Mouse (Mus musculus) embryonic facial prominence, embryonic 13.5 days (tissue): ENCODE measurements around the gene Tmem201. TPM values are rescaled to one million over a fixed set of nuclear protein-coding genes. Genes with fewer than 3 reads are reported as not detected.
"Not testable (repeated sequence)": the region's sequence is repeated elsewhere in the genome, so short reads cannot be mapped to it uniquely, and the experiment has no call there.

ENCODE experiments used
- ATAC-seq: fragments of 200-750 bp; cut with Nextera tagmentation; 2 replicates; pipeline ENCODE4 v1.8.0; 2017; ENCODE audit warnings: low read depth; ENCODE audit not compliant: insufficient number of reproducible peaks, insufficient read depth, low FRiP score, low TSS enrichment
- H3K27ac ChIP-seq: fragments of 300-500 bp; sonication (generic); 2 replicates; pipeline ENCODE4 v1.5.1; 2015; ENCODE audit warnings: moderate library complexity, mild to moderate bottlenecking, inconsistent platforms
- H3K27me3 ChIP-seq: fragments of 300-500 bp; sonication (generic); 2 replicates; pipeline ENCODE4 v1.6.1; 2015; ENCODE audit warnings: mild to moderate bottlenecking, inconsistent platforms
- H3K36me3 ChIP-seq: fragments of 300-500 bp; sonication (generic); 2 replicates; pipeline ENCODE4 v1.6.1; 2015; ENCODE audit warnings: mild to moderate bottlenecking, inconsistent platforms
- H3K4me1 ChIP-seq: fragments of 300-500 bp; sonication (generic); 2 replicates; pipeline ENCODE4 v1.6.1; 2015; ENCODE audit warnings: inconsistent platforms
- H3K4me2 ChIP-seq: fragments of 300-500 bp; sonication (generic); 2 replicates; pipeline ENCODE4 v1.6.1; 2015; ENCODE audit warnings: moderate library complexity, mild to moderate bottlenecking, inconsistent platforms
- H3K4me3 ChIP-seq: fragments of 300-500 bp; sonication (generic); 2 replicates; pipeline ENCODE4 v1.5.1; 2015; ENCODE audit warnings: mild to moderate bottlenecking, inconsistent platforms
- H3K9ac ChIP-seq: fragments of 300-500 bp; sonication (generic); 2 replicates; pipeline ENCODE4 v1.6.1; 2015; ENCODE audit warnings: mild to moderate bottlenecking, inconsistent platforms
- H3K9me3 ChIP-seq: fragments of 300-500 bp; sonication (generic); 2 replicates; pipeline ENCODE4 v1.6.1; 2016; ENCODE audit warnings: inconsistent platforms
- WGBS: fragments of 180-500 bp; shearing (Covaris S2); methylation state at CpG from one replicate; pipeline ENCODE4 v1.1.7; 2015; ENCODE audit warnings: mixed read lengths; 5-methylcytosine and 5-hydroxymethylcytosine counted together
- polyA plus RNA-seq: library from polyadenylated mRNA; unstranded; fragments of >200 nt; fragmentation: Nextera tagmentation; extraction: Ambion mirVana; gene quantifications from 2 replicates; pipeline ENCODE4 v1.2.1, GENCODE M21; 2015

Gene Tmem201
- polyA plus RNA-seq, 1 experiment from 2014 or later = 33.7 TPM

- H3K4me3 ChIP-seq = peak overlapping the region; percentile 81
- WGBS = under 1% methylated on average over 65 of the region's 65 CpGs
- H3K27ac ChIP-seq = peak overlapping the region; percentile 72
- peak overlapping the region; percentile 100 for H3K4me2 ChIP-seq
- peaks cover 9% of the 10 kb centered on the region; the same call in 1 of the 2 replicates for H3K27me3 ChIP-seq
- H3K36me3 ChIP-seq = no peaks in the 10 kb centered on the region
- ATAC-seq = peak; percentile 23; the same call in 1 of the 2 replicates
- H3K9me3 ChIP-seq = no peaks in the 10 kb centered on the region
- peaks cover 12% of the 10 kb centered on the region for H3K4me1 ChIP-seq
- H3K9ac ChIP-seq = peak overlapping the region; percentile 87
Observed at GRCm38 (mm10) chr4:149773408-149774093, 35.7 kb upstream of the Tmem201 start.

- no peak overlapping the region for H3K4me3 ChIP-seq
- H3K4me2 ChIP-seq = peak overlapping the region; percentile 100; the same call in 1 of the 2 replicates
Observed at GRCm38 (mm10) chr4:149772394-149772793, 34.5 kb upstream of the Tmem201 start.

GRCm38 (mm10) chr4:149765201-149765600 lies 27.4 kb upstream of the Tmem201 start:
- H3K27ac ChIP-seq = no peak overlapping the region
- 90% methylated on average over 5 of the region's 5 CpGs for WGBS
- ATAC-seq = no peak
- H3K4me1 ChIP-seq = no peaks in the 10 kb centered on the region
- no peak overlapping the region for H3K4me2 ChIP-seq
- H3K36me3 ChIP-seq = peaks cover 4% of the 10 kb centered on the region; the same call in 1 of the 2 replicates
- H3K9me3 ChIP-seq = no peaks in the 10 kb centered on the region
- no peak overlapping the region for H3K9ac ChIP-seq
- no peaks in the 10 kb centered on the region for H3K27me3 ChIP-seq
- H3K4me3 ChIP-seq = no peak overlapping the region

More at GRCm38 (mm10) chr4:149772394-149772793, 34.5 kb upstream of the Tmem201 start:
- Histone ChIP-seq H3K9ac (no peak overlapping the region), H3K9me3 (no peaks in the 10 kb centered on the region), H3K27me3 (peaks cover 8% of the 10 kb centered on the region; the same call in 1 of the 2 replicates), H3K27ac (no peak overlapping the region), H3K36me3 (no peaks in the 10 kb centered on the region), H3K4me1 (peaks cover 12% of the 10 kb centered on the region)
- no peak for ATAC-seq
- 20% methylated on average over 2 of the region's 2 CpGs for WGBS

- H3K9ac ChIP-seq = no peak overlapping the region
- no peak overlapping the region for H3K4me3 ChIP-seq
- no peaks in the 10 kb centered on the region for H3K27me3 ChIP-seq
- ATAC-seq = no peak
- no peaks in the 10 kb centered on the region for H3K4me1 ChIP-seq
- H3K36me3 ChIP-seq = peaks cover 8% of the 10 kb centered on the region; the same call in 1 of the 2 replicates
- no peaks in the 10 kb centered on the region for H3K9me3 ChIP-seq
- 82% methylated on average over 2 of the region's 2 CpGs for WGBS
- no peak overlapping the region for H3K27ac ChIP-seq
- H3K4me2 ChIP-seq = no peak overlapping the region
Observed at GRCm38 (mm10) chr4:149763335-149763734, 25.5 kb upstream of the Tmem201 start.

GRCm38 (mm10) chr4:149759517-149759916 lies 21.7 kb upstream of the Tmem201 start:
- no peak for ATAC-seq
- Histone ChIP-seq H3K27ac (no peak overlapping the region), H3K9ac (no peak overlapping the region), H3K4me2 (no peak overlapping the region), H3K9me3 (no peaks in the 10 kb centered on the region), H3K4me1 (no peaks in the 10 kb centered on the region), H3K36me3 (peaks cover 13% of the 10 kb centered on the region), H3K4me3 (no peak overlapping the region), H3K27me3 (no peaks in the 10 kb centered on the region)
- WGBS = 63% methylated on average over 5 of the region's 5 CpGs

GRCm38 (mm10) chr4:149758423-149758822 lies 20.6 kb upstream of the Tmem201 start:
- WGBS = 91% methylated on average over 6 of the region's 6 CpGs
- H3K27me3 ChIP-seq = no peaks in the 10 kb centered on the region
- H3K4me2 ChIP-seq = no peak overlapping the region
- peaks cover 13% of the 10 kb centered on the region for H3K36me3 ChIP-seq
- no peaks in the 10 kb centered on the region for H3K9me3 ChIP-seq
- no peak for ATAC-seq
- H3K4me1 ChIP-seq = no peaks in the 10 kb centered on the region
- no peak overlapping the region for H3K27ac ChIP-seq
- H3K4me3 ChIP-seq = no peak overlapping the region
- H3K9ac ChIP-seq = no peak overlapping the region

GRCm38 (mm10) chr4:149756546-149756945 lies 18.7 kb upstream of the Tmem201 start:
- not testable (repeated sequence) for H3K9ac ChIP-seq, H3K27ac ChIP-seq, H3K9me3 ChIP-seq, H3K4me2 ChIP-seq, ATAC-seq, H3K4me1 ChIP-seq, H3K27me3 ChIP-seq, H3K4me3 ChIP-seq
- WGBS = 87% methylated on average over 7 of the region's 7 CpGs
- peaks cover 13% of the 10 kb centered on the region for H3K36me3 ChIP-seq

GRCm38 (mm10) chr4:149752836-149753235 lies 15.0 kb upstream of the Tmem201 start:
- no peak overlapping the region for H3K9ac ChIP-seq
- H3K36me3 ChIP-seq = peaks cover 13% of the 10 kb centered on the region
- H3K4me1 ChIP-seq = peaks cover 10% of the 10 kb centered on the region; the same call in 1 of the 2 replicates
- no peak overlapping the region for H3K4me2 ChIP-seq
- H3K4me3 ChIP-seq = no peak overlapping the region
- no peak for ATAC-seq
- H3K9me3 ChIP-seq = no peaks in the 10 kb centered on the region
- H3K27ac ChIP-seq = no peak overlapping the region
- no peaks in the 10 kb centered on the region for H3K27me3 ChIP-seq
- WGBS = 49% methylated on average over 3 of the region's 3 CpGs

GRCm38 (mm10) chr4:149752124-149752799 lies 14.4 kb upstream of the Tmem201 start:
- no peaks in the 10 kb centered on the region for H3K27me3 ChIP-seq
- H3K9me3 ChIP-seq = no peaks in the 10 kb centered on the region
- 25% methylated on average over 17 of the region's 17 CpGs for WGBS
- H3K4me2 ChIP-seq = peak overlapping the region; percentile 30
- no peak overlapping the region for H3K27ac ChIP-seq
- ATAC-seq = no peak
- H3K4me1 ChIP-seq = peaks cover 10% of the 10 kb centered on the region; the same call in 1 of the 2 replicates
- no peak overlapping the region for H3K9ac ChIP-seq
- H3K36me3 ChIP-seq = peaks cover 13% of the 10 kb centered on the region
- no peak overlapping the region for H3K4me3 ChIP-seq

- no peak for ATAC-seq
- Histone ChIP-seq H3K27ac (no peak overlapping the region), H3K36me3 (peaks cover 13% of the 10 kb centered on the region), H3K27me3 (no peaks in the 10 kb centered on the region), H3K4me1 (peaks cover 10% of the 10 kb centered on the region; the same call in 1 of the 2 replicates), H3K9ac (no peak overlapping the region), H3K9me3 (no peaks in the 10 kb centered on the region), H3K4me2 (no peak overlapping the region), H3K4me3 (no peak overlapping the region)
- 56% methylated on average over 5 of the region's 5 CpGs for WGBS
Observed at GRCm38 (mm10) chr4:149750671-149751070, 12.8 kb upstream of the Tmem201 start.

- not testable (repeated sequence) for H3K4me1 ChIP-seq, ATAC-seq, H3K9me3 ChIP-seq, H3K27ac ChIP-seq, H3K4me2 ChIP-seq, H3K27me3 ChIP-seq, H3K9ac ChIP-seq, H3K4me3 ChIP-seq
- 92% methylated on average over 3 of the region's 3 CpGs for WGBS
- H3K36me3 ChIP-seq = peaks cover 19% of the 10 kb centered on the region
Observed at GRCm38 (mm10) chr4:149749663-149750015, 11.8 kb upstream of the Tmem201 start.
